Mouse (Mus musculus): ENCODE measurements around the gene Fkbp5.

- TF ChIP-seq CTCF (conservative IDR thresholded peaks at IDR 0.05 in 1 of 2, IDR thresholded peaks at IDR 0.05 in 1 of 2; ENCODE audit: low read depth in 2 of 2, low read length in 2 of 2) (no peak), ZC3H11A (IDR thresholded peaks at IDR 0.05; ENCODE audit: low read depth, low read length) (no peak), ZKSCAN1 (IDR thresholded peaks at IDR 0.05; ENCODE audit: borderline replicate concordance, low read depth, low read length) (no peak), EP300 (IDR thresholded peaks at IDR 0.05; ENCODE audit: low read length) (no peak), MXI1 (IDR thresholded peaks at IDR 0.05; ENCODE audit: low read depth, low read length) (no peak)
Measured at GRCm38 (mm10) chr17:28434921-28435485, 82.3 kb downstream of the Fkbp5 start.
